Mouse (Mus musculus): Measurements from ENCODE around the gene Serpina1c. TPM values are rescaled to one million over a fixed set of nuclear protein-coding genes. Genes with fewer than 3 reads are reported as not detected.

Gene Serpina1c
- polyA plus RNA-seq, 1 experiment from 2014 or later = not detected

Other genes with a start within 250 kb of the Serpina1c start
- 0.49 TPM in 1 of 2 replicates, not detected in the other for gene Serpina6, start 247.7 kb downstream of the Serpina1c start, polyA plus RNA-seq (2015; fragmentation: Nextera tagmentation; extraction: Ambion mirVana)
- not detected in 2 replicates for gene Serpina16, start 228.7 kb downstream of the Serpina1c start, polyA plus RNA-seq (2015; fragmentation: Nextera tagmentation; extraction: Ambion mirVana)
- not detected in 2 replicates for gene Serpina1f, start 209.4 kb downstream of the Serpina1c start, polyA plus RNA-seq (2015; fragmentation: Nextera tagmentation; extraction: Ambion mirVana)
- not detected in 2 replicates for gene Serpina1d, start 131.3 kb downstream of the Serpina1c start, polyA plus RNA-seq (2015; fragmentation: Nextera tagmentation; extraction: Ambion mirVana)
- 3.2 TPM in 1 of 2 replicates, not detected in the other for gene Serpina1b, start 74.5 kb downstream of the Serpina1c start, polyA plus RNA-seq (2015; fragmentation: Nextera tagmentation; extraction: Ambion mirVana)
- 1.8 TPM in 1 of 2 replicates, not detected in the other for gene Serpina1a, start 41.3 kb downstream of the Serpina1c start, polyA plus RNA-seq (2015; fragmentation: Nextera tagmentation; extraction: Ambion mirVana)
- gene Serpina1e, start 54.1 kb upstream of the Serpina1c start, polyA plus RNA-seq (2015; fragmentation: Nextera tagmentation; extraction: Ambion mirVana) = 1.5 TPM in 1 of 2 replicates, not detected in the other
- gene Serpina11, start 85.1 kb upstream of the Serpina1c start, polyA plus RNA-seq (2015; fragmentation: Nextera tagmentation; extraction: Ambion mirVana) = not detected in 2 replicates
- not detected in 2 replicates for gene Serpina9, start 108.9 kb upstream of the Serpina1c start, polyA plus RNA-seq (2015; fragmentation: Nextera tagmentation; extraction: Ambion mirVana)
- gene Serpina12, start 139.6 kb upstream of the Serpina1c start, polyA plus RNA-seq (2015; fragmentation: Nextera tagmentation; extraction: Ambion mirVana) = not detected in 2 replicates
- not detected in 2 replicates for gene Serpina5, start 196.2 kb upstream of the Serpina1c start, polyA plus RNA-seq (2015; fragmentation: Nextera tagmentation; extraction: Ambion mirVana)
- not detected in 2 replicates for gene Serpina3a, start 207.8 kb upstream of the Serpina1c start, polyA plus RNA-seq (2015; fragmentation: Nextera tagmentation; extraction: Ambion mirVana)
- not detected in 2 replicates for gene Serpina3b, start 223.1 kb upstream of the Serpina1c start, polyA plus RNA-seq (2015; fragmentation: Nextera tagmentation; extraction: Ambion mirVana)
- not detected in 2 replicates for gene Serpina3c, start 249.0 kb upstream of the Serpina1c start, polyA plus RNA-seq (2015; fragmentation: Nextera tagmentation; extraction: Ambion mirVana)